Mouse (Mus musculus) lung, adult 2 months (tissue): ENCODE measurements around the gene Crocc2. TPM values are rescaled to one million over a fixed set of nuclear protein-coding genes. Genes with fewer than 3 reads are reported as not detected.
A peak's percentile ranks its signal among the peaks of the same experiment; 100 is the strongest.

Experiments used
- DNase-seq: peaks from one replicate; pipeline ENCODE4 v3.0.0; 2022
- H3K4me1 ChIP-seq: fragments of 200-500 bp; 2 replicates; pipeline ENCODE4 v1.6.1; 2011; ENCODE audit warnings: low read length; ENCODE audit not compliant: control insufficient read depth, insufficient read depth
- H3K4me3 ChIP-seq: fragments of 200-500 bp; replicated peaks from 2 replicates; pipeline ENCODE3; 2011; ENCODE audit warnings: low read depth, mild to moderate bottlenecking, control low read depth, low read length; ENCODE audit errors: extremely low read depth
- CTCF ChIP-seq: fragments of 200-500 bp; IDR thresholded peaks from 2 replicates; pipeline ENCODE4 v1.5.1; 2011; ENCODE audit warnings: mild to moderate bottlenecking, low read length, control low read depth; ENCODE audit not compliant: insufficient read depth
- POLR2A ChIP-seq: fragments of 200-500 bp; IDR thresholded peaks from 2 replicates; pipeline ENCODE4 v1.6.1; 2011; ENCODE audit warnings: low read depth, mild to moderate bottlenecking, control low read depth, low read length, borderline replicate concordance; ENCODE audit errors: extremely low read depth
- WGBS: fragments of 180-500 bp; shearing (Covaris S2); methylation state at CpG from one replicate; pipeline ENCODE4 v1.1.7; 2018; 5-methylcytosine and 5-hydroxymethylcytosine counted together
- polyA plus RNA-seq: library from polyadenylated mRNA; depleted of rRNA; stranded (reverse); fragments of >200 nt; gene quantifications from 2 replicates; pipeline ENCODE4 v1.2.3, GENCODE M21; 2012

Gene Crocc2
- polyA plus RNA-seq, 1 experiment = 2.2 TPM

- TF ChIP-seq CTCF (no peak), POLR2A (no peak)
- Histone ChIP-seq H3K4me1 (0 out of 2 replicates have a peak, but pooled peaks cover 2% of the 10 kb centered on the region), H3K4me3 (no peak within 1 kb of the TSS)
- 80% methylated on average over 12 of the region's 12 CpGs for WGBS
- no peak for DNase-seq
Observed at GRCm38 (mm10) chr1:93135036-93135526, 33.4 kb upstream of the Crocc2 start, which contains the start of gene Agxt. Gene Agxt (plus strand): TSS chr1:93135240.

- TF ChIP-seq CTCF (no peak), POLR2A (no peak)
- 71% methylated on average over 6 of the region's 6 CpGs for WGBS
- no peak for DNase-seq
- no peak overlapping the region for H3K4me3 ChIP-seq
- H3K4me1 ChIP-seq = no peaks in the 10 kb centered on the region
Observed at GRCm38 (mm10) chr1:93138534-93138933, 30.0 kb upstream of the Crocc2 start.

- no peak for TF ChIP-seq CTCF
- TF ChIP-seq POLR2A = no peak
- no peak overlapping the region for H3K4me3 ChIP-seq
- 67% methylated on average over 7 of the region's 7 CpGs for WGBS
- DNase-seq = no peak
- no peaks in the 10 kb centered on the region for H3K4me1 ChIP-seq
Observed at GRCm38 (mm10) chr1:93139713-93140112, 28.8 kb upstream of the Crocc2 start.

GRCm38 (mm10) chr1:93142871-93143270 is 25.7 kb upstream of the Crocc2 start:
- Histone ChIP-seq H3K4me1 (no peaks in the 10 kb centered on the region), H3K4me3 (no peak overlapping the region)
- DNase-seq = no peak
- no peak for TF ChIP-seq POLR2A
- 67% methylated on average over 1 of the region's 1 CpGs for WGBS

GRCm38 (mm10) chr1:93144176-93144575 is 24.3 kb upstream of the Crocc2 start:
- TF ChIP-seq POLR2A = no peak
- no peak for TF ChIP-seq CTCF
- no peak overlapping the region for H3K4me3 ChIP-seq
- 80% methylated on average over 9 of the region's 9 CpGs for WGBS
- H3K4me1 ChIP-seq = no peaks in the 10 kb centered on the region
- no peak for DNase-seq

- 52% methylated on average over 2 of the region's 2 CpGs for WGBS
- TF ChIP-seq POLR2A = no peak
- no peak for TF ChIP-seq CTCF
- no peak overlapping the region for H3K4me3 ChIP-seq
- DNase-seq = no peak
- H3K4me1 ChIP-seq = no peaks in the 10 kb centered on the region
Observed at GRCm38 (mm10) chr1:93150907-93151661, 17.4 kb upstream of the Crocc2 start.

- peak; percentile 48 for DNase-seq
Observed at GRCm38 (mm10) chr1:93157566-93157965, 11.0 kb upstream of the Crocc2 start.

GRCm38 (mm10) chr1:93158916-93159315 is 9.6 kb upstream of the Crocc2 start:
- DNase-seq = no peak
- H3K4me1 ChIP-seq = no peaks in the 10 kb centered on the region
- H3K4me3 ChIP-seq = peak overlapping the region; percentile 4
- 59% methylated on average over 8 of the region's 8 CpGs for WGBS
- no peak for TF ChIP-seq POLR2A
- TF ChIP-seq CTCF = no peak

More at GRCm38 (mm10) chr1:93157566-93157965, 11.0 kb upstream of the Crocc2 start:
- Histone ChIP-seq H3K4me1 (no peaks in the 10 kb centered on the region), H3K4me3 (no peak overlapping the region)
- TF ChIP-seq POLR2A (0 out of 2 replicates have a peak, but pooled peaks have one; percentile 17), CTCF (no peak)
- 64% methylated on average over 4 of the region's 4 CpGs for WGBS

- TF ChIP-seq POLR2A (peak; percentile 60; the same call in 1 of the 2 replicates), CTCF (no peak)
- DNase-seq = peak; percentile 78
- H3K4me1 ChIP-seq = no peaks in the 10 kb centered on the region
- H3K4me3 ChIP-seq = peak overlapping the region; percentile 36
- WGBS = 58% methylated on average over 21 of the region's 21 CpGs
Observed at GRCm38 (mm10) chr1:93159566-93160500, 8.7 kb upstream of the Crocc2 start.
